7 mouse cellular contexts compared by ENCODE assay signal in genomic region chr19:10000330-10000729, GRCm38 (mm10). TPM values are rescaled to one million over a fixed set of nuclear protein-coding genes. Genes with fewer than 3 reads are reported as not detected.
DNase-seq lines count a peak whose midpoint lies in the region; ATAC-seq and TF ChIP-seq lines count a peak whose summit lies in the region.

No protein-coding gene starts in this region.

- no peak overlapping the region for H3K4me3 ChIP-seq in neural tube, embryonic 13.5 days
- H3K4me3 ChIP-seq in intestine, postnatal 0 days (ENCODE audit: low read depth, low read length) = no peak overlapping the region
- H3K4me3 ChIP-seq in thymus, adult 2 months (ENCODE audit: control insufficient read depth, insufficient read depth, low read length) = no peak overlapping the region

- DNase-seq in neural tube, embryonic 10.5 days (ENCODE audit: extremely low spot score, low spot score) = no peak
- peak; percentile 66 for DNase-seq in brain, embryonic 14.5 days (ENCODE audit: low read depth)
- peak; percentile 82 for DNase-seq in lung, postnatal 36 days
- no peak for DNase-seq in thymus, adult 2 months
- no peak for DNase-seq in right cerebral cortex, postnatal 25 days

- H3K9ac ChIP-seq in neural tube, embryonic 13.5 days = no peak overlapping the region
- no peak overlapping the region for H3K9ac ChIP-seq in intestine, postnatal 0 days (ENCODE audit: low read depth, low read length)

- 0 out of 2 replicates have a peak, but pooled peaks have one; percentile 47 for ATAC-seq in neural tube, embryonic 13.5 days (ENCODE audit: low read depth)
- peak; percentile 42; the same call in 1 of the 2 replicates for ATAC-seq in intestine, postnatal 0 days

- H3K27me3 ChIP-seq in neural tube, embryonic 13.5 days = no peaks in the 10 kb centered on the region
- H3K27me3 ChIP-seq in intestine, postnatal 0 days (replicated peaks; ENCODE audit: control insufficient read depth, insufficient read depth, low read length) = no peaks in the 10 kb centered on the region
- H3K27me3 ChIP-seq in thymus, adult 2 months (ENCODE audit: control insufficient read depth, insufficient read depth, low read length) = no peaks in the 10 kb centered on the region

- H3K4me2 ChIP-seq in neural tube, embryonic 13.5 days = no peak overlapping the region
- H3K4me2 ChIP-seq in intestine, postnatal 0 days (replicated peaks; ENCODE audit: low read depth) = no peak overlapping the region

- peak; percentile 72; the same call in 1 of the 2 replicates for TF ChIP-seq CTCF in brain, embryonic 14.5 days (IDR thresholded peaks at IDR 0.05; ENCODE audit: borderline replicate concordance, extremely low read depth, insufficient read depth, insufficient read length)
- peak; percentile 90 for TF ChIP-seq CTCF in intestine, postnatal 0 days (IDR thresholded peaks at IDR 0.05; ENCODE audit: low read depth)
- TF ChIP-seq CTCF in thymus, adult 2 months (IDR thresholded peaks at IDR 0.05; ENCODE audit: borderline replicate concordance, control insufficient read depth, extremely low read depth, insufficient read depth, low read length, poor library complexity) = no peak

- no peaks in the 10 kb centered on the region for H3K4me1 ChIP-seq in neural tube, embryonic 13.5 days (replicated peaks)
- H3K4me1 ChIP-seq in intestine, postnatal 0 days (replicated peaks; ENCODE audit: control insufficient read depth, insufficient read depth, low read length) = no peaks in the 10 kb centered on the region
- H3K4me1 ChIP-seq in thymus, adult 2 months (replicated peaks; ENCODE audit: control insufficient read depth, insufficient read depth, low read length) = no peaks in the 10 kb centered on the region

- WGBS in neural tube, embryonic 13.5 days = 25% methylated on average over 3 of the region's 3 CpGs
- WGBS in intestine, postnatal 0 days = 19% methylated on average over 3 of the region's 3 CpGs
- 31% methylated on average over 3 of the region's 3 CpGs for WGBS in thymus, adult 2 months

- H3K27ac ChIP-seq in neural tube, embryonic 13.5 days (replicated peaks) = no peak overlapping the region
- H3K27ac ChIP-seq in intestine, postnatal 0 days (ENCODE audit: low read depth, low read length) = no peak overlapping the region
- H3K27ac ChIP-seq in thymus, adult 2 months (ENCODE audit: control insufficient read depth, insufficient read depth, low read length) = no peak overlapping the region

- H3K9me3 ChIP-seq in neural tube, embryonic 13.5 days = no peaks in the 10 kb centered on the region
- H3K9me3 ChIP-seq in intestine, postnatal 0 days (ENCODE audit: control insufficient read depth) = no peaks in the 10 kb centered on the region

- no peak for TF ChIP-seq POLR2A in brain, embryonic 14.5 days (IDR thresholded peaks at IDR 0.05; ENCODE audit: borderline replicate concordance, extremely low read depth, insufficient read depth, insufficient read length, poor library complexity, severe bottlenecking)
- no peak for TF ChIP-seq POLR2A in thymus, adult 2 months (IDR thresholded peaks at IDR 0.05; ENCODE audit: control insufficient read depth, extremely low read depth, insufficient read depth, low read length, poor library complexity)

- no peaks in the 10 kb centered on the region for H3K36me3 ChIP-seq in neural tube, embryonic 13.5 days
- no peaks in the 10 kb centered on the region for H3K36me3 ChIP-seq in intestine, postnatal 0 days (ENCODE audit: control insufficient read depth, insufficient read depth)
- H3K36me3 ChIP-seq in thymus, adult 2 months (ENCODE audit: control insufficient read depth, insufficient read depth, low read length) = no peaks in the 10 kb centered on the region

RNA-seq across cellular contexts. Expression of gene Best1, which starts 1.1 kb away (rescaled TPM):
- 1.0 and 1.5 TPM in 2 replicates for polyA plus RNA-seq in neural tube, embryonic 13.5 days (2015; fragmentation: Nextera tagmentation; extraction: Ambion mirVana)
- polyA plus RNA-seq in brain, embryonic 14.5 days (2012; rRNA removed) = 1.2 and 1.4 TPM in 2 replicates
- 0.61 and 0.89 TPM in 2 replicates for polyA plus RNA-seq in intestine, postnatal 0 days (2015; fragmentation: Nextera tagmentation; extraction: Ambion mirVana)
- polyA plus RNA-seq in thymus, adult 2 months (2012; rRNA removed) = 0.31 and 0.33 TPM in 2 replicates

RNA-seq across cellular contexts. Expression of gene Rab3il1, which starts 1.1 kb away (rescaled TPM):
- polyA plus RNA-seq in neural tube, embryonic 13.5 days (2015; fragmentation: Nextera tagmentation; extraction: Ambion mirVana) = 25.2 and 26.2 TPM in 2 replicates
- 19.5 and 20.0 TPM in 2 replicates for polyA plus RNA-seq in brain, embryonic 14.5 days (2012; rRNA removed)
- polyA plus RNA-seq in intestine, postnatal 0 days (2015; fragmentation: Nextera tagmentation; extraction: Ambion mirVana) = 63.6 and 65.8 TPM in 2 replicates
- 12.8 and 15.7 TPM in 2 replicates for polyA plus RNA-seq in thymus, adult 2 months (2012; rRNA removed)

RNA-seq across cellular contexts. Expression of gene Fth1, which starts 19.9 kb away (rescaled TPM):
- polyA plus RNA-seq in neural tube, embryonic 13.5 days (2015; fragmentation: Nextera tagmentation; extraction: Ambion mirVana) = 1,616 and 1,651 TPM in 2 replicates
- polyA plus RNA-seq in brain, embryonic 14.5 days (2012; rRNA removed) = 574 and 777 TPM in 2 replicates
- polyA plus RNA-seq in intestine, postnatal 0 days (2015; fragmentation: Nextera tagmentation; extraction: Ambion mirVana) = 6,780 and 7,050 TPM in 2 replicates
- polyA plus RNA-seq in thymus, adult 2 months (2012; rRNA removed) = 2,238 and 2,885 TPM in 2 replicates

RNA-seq across cellular contexts. Expression of gene Fads3, which starts 41.0 kb away (rescaled TPM):
- polyA plus RNA-seq in neural tube, embryonic 13.5 days (2015; fragmentation: Nextera tagmentation; extraction: Ambion mirVana) = 18.8 and 19.1 TPM in 2 replicates
- polyA plus RNA-seq in brain, embryonic 14.5 days (2012; rRNA removed) = 42.8 and 44.8 TPM in 2 replicates
- 4.7 and 4.8 TPM in 2 replicates for polyA plus RNA-seq in intestine, postnatal 0 days (2015; fragmentation: Nextera tagmentation; extraction: Ambion mirVana)
- polyA plus RNA-seq in thymus, adult 2 months (2012; rRNA removed) = 13.6 and 19.9 TPM in 2 replicates

Comparison
In these comparisons a context has a peak if more than half of its experiments do, and no peak if none do; other contexts are left out.
1. DNase-seq: peak in brain, embryonic 14.5 days (single experiment) and lung, postnatal 36 days (single experiment); none in neural tube, embryonic 10.5 days (single experiment), thymus, adult 2 months (single experiment) and right cerebral cortex, postnatal 25 days (single experiment).